Mouse (Mus musculus): ENCODE results near the gene Arl4d. TPM values are rescaled to one million over a fixed set of nuclear protein-coding genes. Genes with fewer than 3 reads are reported as not detected.

The Arl4d gene
- polyA plus RNA-seq, 1 experiment from 2014 or later, result 9.7 TPM

DNA sequence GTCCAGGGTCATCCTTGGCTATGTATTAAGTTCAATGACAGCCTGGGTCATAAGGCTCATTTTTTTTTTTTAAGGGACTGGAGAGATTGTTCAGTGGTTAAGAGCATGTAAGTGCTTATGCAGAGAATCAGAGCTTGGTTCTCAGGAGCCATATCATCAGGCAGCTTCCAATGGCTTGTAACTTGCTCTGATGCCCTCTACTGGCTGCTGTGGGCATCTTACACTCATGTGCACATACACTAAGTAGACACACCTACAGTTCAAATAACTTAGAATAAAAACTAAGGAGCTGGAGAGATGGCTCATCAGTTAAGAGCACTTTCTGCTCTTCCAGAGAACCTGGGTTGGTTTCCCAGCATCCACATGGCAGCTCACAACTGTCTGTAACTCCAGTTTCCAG, 32.8 kb downstream of the Arl4d start:
- H3K27me3 ChIP-seq, result no peaks in the 10 kb centered on the region
- peak; percentile 46 for TF ChIP-seq CTCF (IDR thresholded peaks at IDR 0.05)
- CTCF ChIA-PET, result interaction anchor here (1.1 to 2.3 kb wide), 2 partner anchors 10 to 34 kb away, joined by 3 to 11 read pairs; partner anchors contain the start of gene Dhx8
- ATAC-seq, result no peak
- DNase-seq (ENCODE audit: low read depth, low spot score), result no peak
- in situ Hi-C loops (cut with MboI; ENCODE audit: low pct_unique_long_range_greater_than_20kb), result no loop called here
- POLR2A ChIA-PET, result interaction anchor here (1.1 kb wide), 1 partner anchor 10 kb away, joined by 6 read pairs; no protein-coding TSS in a partner anchor

DNA sequence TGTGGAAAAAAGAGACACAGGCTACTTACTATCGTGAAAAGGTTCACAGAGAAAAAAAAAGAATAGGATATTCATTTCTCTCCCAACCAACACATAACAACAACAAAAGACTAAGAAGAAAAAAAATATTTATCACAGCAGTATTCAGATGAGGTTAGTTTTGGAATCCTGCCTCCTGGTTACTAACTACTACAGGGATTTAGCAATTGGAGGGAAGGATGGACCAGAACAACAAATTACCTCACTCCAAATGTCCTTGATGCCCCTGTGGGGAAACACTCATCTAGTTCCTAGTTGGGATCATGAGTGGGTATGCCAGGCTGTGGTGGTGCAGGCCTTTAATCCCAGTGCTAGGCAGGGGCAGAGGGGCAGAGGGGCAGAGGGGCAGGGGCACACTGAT, 34.2 kb downstream of the Arl4d start:
- ATAC-seq (no peak), DNase-seq (ENCODE audit: low read depth, low spot score) (no peak)
- no peak for TF ChIP-seq CTCF (IDR thresholded peaks at IDR 0.05)
- in situ Hi-C loops (cut with MboI; ENCODE audit: low pct_unique_long_range_greater_than_20kb), result no loop called here
- ChIA-PET CTCF (no interaction called here), POLR2A (no interaction called here)
- H3K27me3 ChIP-seq, result no peaks in the 10 kb centered on the region

DNA sequence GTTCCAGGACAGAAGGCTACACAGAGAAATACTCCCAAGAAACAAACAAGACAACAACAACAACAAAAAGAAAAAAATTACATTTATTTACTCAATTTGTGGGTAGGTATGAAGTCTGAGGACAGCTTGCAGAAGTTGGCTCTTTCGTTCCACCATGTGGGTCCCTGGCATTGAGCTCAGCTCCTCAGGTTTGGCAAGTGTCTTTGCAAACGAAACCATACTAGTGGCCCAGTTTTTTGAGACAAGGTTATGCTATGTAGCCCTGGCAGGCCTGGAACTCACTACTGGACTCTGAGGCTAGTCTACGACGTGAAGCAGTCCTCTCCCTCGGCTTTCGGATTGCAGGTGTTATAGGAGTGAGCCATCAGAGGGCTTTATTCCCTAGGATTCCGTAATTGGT, 34.6 kb downstream of the Arl4d start:
- in situ Hi-C loops (cut with MboI; ENCODE audit: low pct_unique_long_range_greater_than_20kb), result no loop called here
- ChIA-PET CTCF (interaction anchor here (2.0 kb wide), 2 partner anchors 24 to 32 kb away, joined by 5 to 6 read pairs; partner anchors contain the start of gene Dhx8), POLR2A (no interaction called here)
- ATAC-seq (no peak), DNase-seq (ENCODE audit: low read depth, low spot score) (no peak)
- no peaks in the 10 kb centered on the region for H3K27me3 ChIP-seq
- no peak for TF ChIP-seq CTCF (IDR thresholded peaks at IDR 0.05)

DNA sequence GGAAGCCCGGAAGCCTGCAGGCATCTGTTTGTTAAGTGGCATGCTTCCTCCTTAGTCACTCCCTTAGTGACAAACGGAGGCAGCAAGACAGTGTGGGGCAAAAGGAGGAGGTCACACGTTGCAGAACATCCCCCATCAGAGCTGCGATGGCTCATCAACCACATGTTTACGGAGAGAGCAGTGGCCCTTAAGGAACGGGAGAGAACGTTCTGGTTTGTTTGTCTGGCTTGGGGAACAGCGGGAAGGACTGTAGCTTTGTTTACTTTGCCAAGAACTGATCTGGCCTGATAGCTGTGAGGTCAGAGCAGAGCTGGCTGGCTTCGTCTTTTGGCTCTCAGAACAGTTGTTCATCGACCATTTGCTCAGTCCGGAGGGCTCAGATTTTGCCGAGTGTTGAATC, 35.1 kb downstream of the Arl4d start:
- in situ Hi-C loops (cut with MboI; ENCODE audit: low pct_unique_long_range_greater_than_20kb), result no loop called here
- DNase-seq (ENCODE audit: low read depth, low spot score), result no peak
- peak; percentile 82 for ATAC-seq
- no peaks in the 10 kb centered on the region for H3K27me3 ChIP-seq
- POLR2A ChIA-PET, result no interaction called here
- CTCF ChIA-PET, result interaction anchor here (2.0 kb wide), 2 partner anchors 23 to 32 kb away, joined by 5 to 6 read pairs; partner anchors contain the start of gene Dhx8
- TF ChIP-seq CTCF (IDR thresholded peaks at IDR 0.05), result no peak

DNA sequence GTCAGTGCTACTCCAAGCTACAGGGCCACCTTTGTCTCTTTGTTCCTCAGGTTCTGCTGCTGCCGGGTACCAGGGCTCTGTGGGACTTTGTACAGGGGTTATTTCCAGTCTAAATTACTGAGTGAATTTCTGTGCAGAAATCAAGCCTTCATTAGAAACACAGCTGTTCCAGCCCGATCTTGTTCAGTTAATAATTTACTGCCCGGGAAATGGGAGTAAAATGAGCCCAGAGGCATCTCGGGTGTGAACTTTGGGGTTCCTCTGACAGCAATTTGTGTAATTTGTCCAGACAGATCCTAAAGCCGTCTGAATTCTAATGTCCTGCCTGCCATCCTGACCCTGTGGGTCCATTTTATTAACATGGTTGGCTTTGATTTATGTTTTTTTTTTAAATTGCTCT, 38.7 kb downstream of the Arl4d start:
- TF ChIP-seq CTCF (IDR thresholded peaks at IDR 0.05), result no peak
- ATAC-seq (no peak), DNase-seq (ENCODE audit: low read depth, low spot score) (no peak)
- in situ Hi-C loops (cut with MboI; ENCODE audit: low pct_unique_long_range_greater_than_20kb), result no loop called here
- CTCF ChIA-PET, result interaction anchor here (1.2 to 2.5 kb wide), 5 partner anchors 9 to 45 kb away, joined by 3 to 8 read pairs (median 3); partner anchors contain the start of gene Dhx8
- POLR2A ChIA-PET, result interaction anchor here (1.1 kb wide), 1 partner anchor 36 kb away, joined by 5 read pairs; no protein-coding TSS in a partner anchor
- H3K27me3 ChIP-seq, result no peaks in the 10 kb centered on the region

DNA sequence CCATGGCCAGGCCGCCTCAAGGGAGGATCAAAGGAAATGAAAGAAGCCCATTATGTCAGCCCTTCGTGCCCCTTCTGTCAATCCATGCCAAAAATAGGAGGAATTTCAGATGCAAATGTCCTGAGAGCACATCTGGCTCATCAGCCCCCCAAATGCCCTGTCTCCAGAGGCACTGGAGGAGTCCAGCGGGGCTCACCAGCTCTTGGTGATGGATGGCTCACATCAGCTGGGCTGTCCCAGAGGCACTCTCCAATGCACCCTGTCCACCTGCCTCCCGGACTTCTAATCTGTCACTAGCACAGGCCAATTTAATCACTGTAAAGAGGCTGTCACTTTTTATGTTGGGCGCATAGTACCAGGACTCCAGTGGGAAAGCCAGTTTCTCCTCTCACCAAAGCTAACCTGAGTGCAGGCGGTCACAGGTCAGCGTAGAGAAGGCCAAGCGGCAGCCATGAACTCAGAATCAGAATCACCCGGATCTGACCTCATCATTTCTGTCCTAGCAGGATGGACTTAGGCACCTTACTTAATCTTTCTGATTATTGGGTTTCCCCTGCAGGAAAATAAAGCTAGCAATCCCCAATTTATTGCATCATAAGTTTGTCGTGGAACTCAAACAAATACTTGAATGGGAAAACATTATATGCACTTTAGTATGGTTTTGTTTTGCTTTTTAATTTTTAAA, 41.6 kb downstream of the Arl4d start:
- CTCF ChIA-PET, result no interaction called here
- POLR2A ChIA-PET, result no interaction called here
- TF ChIP-seq CTCF (IDR thresholded peaks at IDR 0.05), result no peak
- no peak for ATAC-seq
- no peaks in the 10 kb centered on the region for H3K27me3 ChIP-seq
- in situ Hi-C loops (cut with MboI; ENCODE audit: low pct_unique_long_range_greater_than_20kb), result no loop called here
- no peak for DNase-seq (ENCODE audit: low read depth, low spot score)

DNA sequence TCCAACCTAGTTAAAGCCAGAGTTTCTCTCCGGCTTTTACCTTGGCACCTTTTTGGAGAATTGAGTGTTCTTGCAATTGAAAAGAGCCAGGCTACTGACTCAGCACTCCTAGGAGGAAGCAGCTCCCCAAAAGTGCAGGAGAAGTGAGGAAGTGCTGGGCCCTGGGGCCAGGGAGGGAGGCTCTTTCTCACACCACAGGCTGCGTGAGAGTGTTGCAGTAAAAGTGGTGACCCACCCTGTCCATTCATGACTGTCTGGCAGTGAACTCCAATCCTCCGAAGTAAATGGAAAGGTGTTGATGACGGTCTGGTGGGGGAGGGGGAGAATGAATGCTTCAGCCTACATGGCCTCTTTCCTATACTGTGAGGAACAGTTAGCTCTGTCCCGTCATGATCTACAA, 43.1 kb downstream of the Arl4d start:
- TF ChIP-seq CTCF (IDR thresholded peaks at IDR 0.05), result no peak
- POLR2A ChIA-PET, result interaction anchor here (0.6 to 1.1 kb wide), 2 partner anchors 11 to 44 kb away, joined by 6 to 10 read pairs; no protein-coding TSS in a partner anchor
- no peaks in the 10 kb centered on the region for H3K27me3 ChIP-seq
- ATAC-seq (no peak), DNase-seq (ENCODE audit: low read depth, low spot score) (no peak)
- in situ Hi-C loops (cut with MboI; ENCODE audit: low pct_unique_long_range_greater_than_20kb), result no loop called here
- CTCF ChIA-PET, result interaction anchor here (2.9 kb wide), 1 partner anchor 24 kb away, joined by 9 read pairs; the partner anchor contains the start of gene Dhx8

DNA sequence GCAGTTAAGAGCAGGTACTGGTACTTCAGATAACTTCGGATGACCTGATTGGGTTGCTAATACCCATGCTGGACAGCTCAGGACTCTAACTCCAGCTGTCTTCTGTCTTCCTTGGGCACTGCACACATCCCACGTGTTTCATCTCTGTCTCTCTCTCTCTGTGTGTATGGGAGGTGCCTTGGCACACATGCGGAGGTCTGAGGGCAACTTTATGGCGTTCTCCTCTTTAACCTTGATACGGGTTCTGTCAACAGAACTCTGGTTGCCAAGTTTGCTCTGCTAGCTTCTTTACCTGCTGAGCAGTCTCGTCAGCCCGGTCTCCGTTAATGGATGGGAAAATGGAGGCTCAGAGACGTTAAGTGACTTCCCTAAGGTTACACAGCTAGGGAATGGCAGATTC, 47.5 kb downstream of the Arl4d start:
- in situ Hi-C loops (cut with MboI; ENCODE audit: low pct_unique_long_range_greater_than_20kb), result no loop called here
- H3K27me3 ChIP-seq, result no peaks in the 10 kb centered on the region
- no peak for TF ChIP-seq CTCF (IDR thresholded peaks at IDR 0.05)
- POLR2A ChIA-PET, result interaction anchor here (1.1 to 1.2 kb wide), 2 partner anchors 10 to 48 kb away, joined by 5 to 7 read pairs; no protein-coding TSS in a partner anchor
- DNase-seq (ENCODE audit: low read depth, low spot score) (no peak), ATAC-seq (no peak)
- CTCF ChIA-PET, result interaction anchor here (1.6 kb wide), 1 partner anchor 9 kb away, joined by 3 read pairs; no protein-coding TSS in a partner anchor

DNA sequence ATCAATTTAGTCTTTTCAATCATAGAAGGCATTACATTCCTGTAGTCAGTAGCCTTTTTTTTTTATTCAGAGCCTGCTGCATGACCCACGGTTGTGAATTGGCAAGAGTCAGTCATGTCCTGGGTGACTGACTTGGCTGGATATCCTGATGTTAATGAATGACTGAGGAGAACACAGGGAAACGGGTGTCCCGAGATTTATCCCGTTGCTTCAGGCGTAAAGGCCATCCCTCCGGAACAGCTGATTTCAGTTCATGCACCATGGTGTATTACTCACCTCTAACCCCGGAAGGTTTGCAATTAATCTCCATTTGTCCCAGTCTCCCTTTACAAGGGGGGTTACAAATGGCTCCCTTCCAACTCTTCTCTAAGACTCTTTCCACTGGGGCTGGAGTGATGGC, 48.7 kb downstream of the Arl4d start:
- ChIA-PET POLR2A (interaction anchor here (0.7 to 1.1 kb wide), 2 partner anchors 19 to 49 kb away, joined by 4 to 5 read pairs; partner anchors contain the start of gene Dhx8), CTCF (interaction anchor here (1.5 kb wide), 1 partner anchor 48 kb away, joined by 3 read pairs; the partner anchor contains the start of gene Arl4d)
- DNase-seq (ENCODE audit: low read depth, low spot score), result peak; percentile 91
- no peaks in the 10 kb centered on the region for H3K27me3 ChIP-seq
- no peak for TF ChIP-seq CTCF (IDR thresholded peaks at IDR 0.05)
- in situ Hi-C loops (cut with MboI; ENCODE audit: low pct_unique_long_range_greater_than_20kb), result no loop called here
- ATAC-seq, result peak; percentile 67

Other genes with a start within 250 kb of the Arl4d start
- gene Aarsd1, start 247.9 kb upstream of the Arl4d start, polyA plus RNA-seq (2021), result 47.2 TPM
- gene Gm27029, start 240.7 kb upstream of the Arl4d start, polyA plus RNA-seq (2021), result 7.6 TPM
- gene Rundc1, start 240.5 kb upstream of the Arl4d start, polyA plus RNA-seq (2021), result 26.1 TPM
- gene Ptges3l, start 240.2 kb upstream of the Arl4d start, polyA plus RNA-seq (2021), result 28.1 TPM
- 391 TPM for gene Rpl27, start 223.2 kb upstream of the Arl4d start, polyA plus RNA-seq (2021)
- 39.5 TPM for gene Ifi35, start 217.1 kb upstream of the Arl4d start, polyA plus RNA-seq (2021)
- gene Rnd2, start 200.5 kb upstream of the Arl4d start, polyA plus RNA-seq (2021), result 22.6 TPM
- gene Vat1, start 199.3 kb upstream of the Arl4d start, polyA plus RNA-seq (2021), result 202 TPM
- gene Brca1, start 113.6 kb upstream of the Arl4d start, polyA plus RNA-seq (2021), result 9.4 TPM
- gene Nbr1, start 113.4 kb upstream of the Arl4d start, polyA plus RNA-seq (2021), result 120 TPM
- gene Tmem106a, start 83.3 kb upstream of the Arl4d start, polyA plus RNA-seq (2021), result 12.5 TPM
- gene Gm11634, start 66.3 kb upstream of the Arl4d start, polyA plus RNA-seq (2021), result not detected
- 18.0 TPM for gene Rdm1, start 38.3 kb upstream of the Arl4d start, polyA plus RNA-seq (2021)
- 24.8 TPM for gene Dhx8, start 67.4 kb downstream of the Arl4d start, polyA plus RNA-seq (2021)
- gene Etv4, start 119.8 kb downstream of the Arl4d start, polyA plus RNA-seq (2021), result 51.2 TPM
- gene Meox1, start 228.8 kb downstream of the Arl4d start, polyA plus RNA-seq (2021), result 0.06 TPM